Mouse (Mus musculus) lung, adult 2 months (tissue): Measurements from ENCODE around the gene Rnf25. TPM values are rescaled to one million over a fixed set of nuclear protein-coding genes. Genes with fewer than 3 reads are reported as not detected.

Experiments used
- DNase-seq: peaks from one replicate; pipeline ENCODE4 v3.0.0; 2022
- H3K4me1 ChIP-seq: fragments of 200-500 bp; 2 replicates; pipeline ENCODE4 v1.6.1; 2011; ENCODE audit warnings: low read length; ENCODE audit not compliant: control insufficient read depth, insufficient read depth
- H3K4me3 ChIP-seq: fragments of 200-500 bp; replicated peaks from 2 replicates; pipeline ENCODE3; 2011; ENCODE audit warnings: low read depth, mild to moderate bottlenecking, control low read depth, low read length; ENCODE audit errors: extremely low read depth
- CTCF ChIP-seq: fragments of 200-500 bp; IDR thresholded peaks from 2 replicates; pipeline ENCODE4 v1.5.1; 2011; ENCODE audit warnings: mild to moderate bottlenecking, low read length, control low read depth; ENCODE audit not compliant: insufficient read depth
- POLR2A ChIP-seq: fragments of 200-500 bp; IDR thresholded peaks from 2 replicates; pipeline ENCODE4 v1.6.1; 2011; ENCODE audit warnings: low read depth, mild to moderate bottlenecking, control low read depth, low read length, borderline replicate concordance; ENCODE audit errors: extremely low read depth
- WGBS: fragments of 180-500 bp; shearing (Covaris S2); methylation state at CpG from one replicate; pipeline ENCODE4 v1.1.7; 2018; 5-methylcytosine and 5-hydroxymethylcytosine counted together
- polyA plus RNA-seq: library from polyadenylated mRNA; depleted of rRNA; stranded (reverse); fragments of >200 nt; gene quantifications from 2 replicates; pipeline ENCODE4 v1.2.3, GENCODE M21; 2012; rRNA removed

Gene Rnf25
- 37.6 and 51.0 TPM in 2 replicates for polyA plus RNA-seq

GRCm38 (mm10) chr1:74601267-74601962 is at the start of gene Rnf25, which contains the start of gene Stk36:
Rnf25 (minus strand) TSS chr1:74601397.
Stk36 (plus strand) TSS chr1:74601445.
- 11% methylated on average over 25 of the region's 25 CpGs for WGBS
- Histone ChIP-seq H3K4me1 (no peaks in the 10 kb centered on the region), H3K4me3 (peak within 1 kb of the TSS; percentile 86)
- DNase-seq: peak; percentile 82
- TF ChIP-seq CTCF (no peak), POLR2A (peak; percentile 98)

- Histone ChIP-seq H3K4me1 (no peaks in the 10 kb centered on the region), H3K4me3 (no peak overlapping the region)
- no peak for TF ChIP-seq CTCF
- TF ChIP-seq POLR2A: no peak
- DNase-seq: no peak
These were observed 42.7 kb upstream of the Rnf25 start for GRCm38 (mm10) chr1:74643926-74644325.

GRCm38 (mm10) chr1:74643524-74643923 is 42.3 kb upstream of the Rnf25 start:
- TF ChIP-seq CTCF (no peak), POLR2A (no peak)
- Histone ChIP-seq H3K4me3 (no peak overlapping the region), H3K4me1 (no peaks in the 10 kb centered on the region)
- no peak for DNase-seq
- 43% methylated on average over 2 of the region's 2 CpGs for WGBS

- DNase-seq: no peak
- TF ChIP-seq CTCF (no peak), POLR2A (no peak)
- Histone ChIP-seq H3K4me3 (no peak overlapping the region), H3K4me1 (no peaks in the 10 kb centered on the region)
- WGBS: 74% methylated on average over 4 of the region's 4 CpGs
These were observed 31.5 kb upstream of the Rnf25 start for GRCm38 (mm10) chr1:74632734-74633133.

- WGBS: 51% methylated on average over 7 of the region's 7 CpGs
- no peaks in the 10 kb centered on the region; the same call in 1 of the 2 replicates for H3K4me1 ChIP-seq
- TF ChIP-seq CTCF (no peak), POLR2A (no peak)
- no peak for DNase-seq
- no peak overlapping the region for H3K4me3 ChIP-seq
These were observed 26.8 kb upstream of the Rnf25 start for GRCm38 (mm10) chr1:74628001-74628400.

GRCm38 (mm10) chr1:74626076-74626475 is 24.9 kb upstream of the Rnf25 start:
- no peak overlapping the region for H3K4me3 ChIP-seq
- TF ChIP-seq CTCF: no peak
- TF ChIP-seq POLR2A: no peak
- WGBS: 70% methylated on average over 4 of the region's 4 CpGs
- no peaks in the 10 kb centered on the region; the same call in 1 of the 2 replicates for H3K4me1 ChIP-seq
- no peak for DNase-seq

- WGBS: 66% methylated on average over 1 of the region's 1 CpGs
These were observed 23.0 kb upstream of the Rnf25 start for GRCm38 (mm10) chr1:74624183-74624582.

GRCm38 (mm10) chr1:74600501-74601266 is 513 bp downstream of the Rnf25 start:
- WGBS: 8% methylated on average over 26 of the region's 26 CpGs
- Histone ChIP-seq H3K4me3 (peak overlapping the region; percentile 86), H3K4me1 (no peaks in the 10 kb centered on the region)
- TF ChIP-seq POLR2A: no peak
- no peak for TF ChIP-seq CTCF
- DNase-seq: no peak

More at GRCm38 (mm10) chr1:74624183-74624582, 23.0 kb upstream of the Rnf25 start:
- H3K4me3 ChIP-seq: no peak overlapping the region
- no peaks in the 10 kb centered on the region; the same call in 1 of the 2 replicates for H3K4me1 ChIP-seq
- TF ChIP-seq CTCF (no peak), POLR2A (no peak)
- no peak for DNase-seq

- WGBS: 45% methylated on average over 8 of the region's 8 CpGs
- H3K4me1 ChIP-seq: no peaks in the 10 kb centered on the region
- H3K4me3 ChIP-seq: no peak overlapping the region
- no peak for DNase-seq
- TF ChIP-seq CTCF (no peak), POLR2A (no peak)
These were observed 6.8 kb downstream of the Rnf25 start for GRCm38 (mm10) chr1:74594434-74594833.

- WGBS: under 1% methylated on average over 48 of the region's 48 CpGs
- H3K4me3 ChIP-seq: peak within 1 kb of the TSS; percentile 80
- TF ChIP-seq CTCF (no peak), POLR2A (peak; percentile 48; the same call in 1 of the 2 replicates)
These were observed 13.3 kb downstream of the Rnf25 start, which contains the start of the genes Zfp142 and Bcs1l for GRCm38 (mm10) chr1:74587773-74588445. Zfp142 (minus strand) TSS chr1:74588246. Bcs1l (plus strand) TSS chr1:74588289.

More at GRCm38 (mm10) chr1:74587773-74588445, 13.3 kb downstream of the Rnf25 start, which contains the start of the genes Zfp142 and Bcs1l:
- H3K4me1 ChIP-seq: peaks cover 3% of the 10 kb centered on the region
- DNase-seq: peak; percentile 99
